Mouse (Mus musculus): ENCODE results near the gene Brat1.

Brat1 gene

DNA sequence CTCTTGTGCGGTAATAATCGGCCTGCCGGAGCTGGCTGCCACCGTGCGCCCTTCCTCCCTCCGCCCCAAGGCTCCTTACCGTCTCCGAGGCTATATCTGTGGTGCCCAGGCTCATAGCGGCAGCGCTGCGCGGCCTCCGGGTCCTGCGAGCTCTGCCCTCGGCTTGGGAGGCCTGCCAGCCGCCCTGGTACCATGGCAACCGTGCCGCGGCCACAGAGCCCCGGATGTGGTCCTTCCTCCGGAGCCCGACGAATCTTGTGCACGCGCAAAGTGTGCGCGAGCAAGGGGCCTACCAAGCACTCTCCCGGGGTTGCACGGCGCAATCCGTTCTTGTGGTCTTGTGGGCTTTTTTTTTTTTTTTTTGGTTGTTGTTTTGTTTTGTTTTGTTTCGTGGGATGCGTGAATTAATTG, 2.7 kb upstream of the Brat1 start, which contains the start of gene Iqce:
TSS of gene Iqce (minus strand) at position 276 of the 411 bp plus-strand sequence.
- peak; percentile 97 to 99 for DNase-seq

DNA sequence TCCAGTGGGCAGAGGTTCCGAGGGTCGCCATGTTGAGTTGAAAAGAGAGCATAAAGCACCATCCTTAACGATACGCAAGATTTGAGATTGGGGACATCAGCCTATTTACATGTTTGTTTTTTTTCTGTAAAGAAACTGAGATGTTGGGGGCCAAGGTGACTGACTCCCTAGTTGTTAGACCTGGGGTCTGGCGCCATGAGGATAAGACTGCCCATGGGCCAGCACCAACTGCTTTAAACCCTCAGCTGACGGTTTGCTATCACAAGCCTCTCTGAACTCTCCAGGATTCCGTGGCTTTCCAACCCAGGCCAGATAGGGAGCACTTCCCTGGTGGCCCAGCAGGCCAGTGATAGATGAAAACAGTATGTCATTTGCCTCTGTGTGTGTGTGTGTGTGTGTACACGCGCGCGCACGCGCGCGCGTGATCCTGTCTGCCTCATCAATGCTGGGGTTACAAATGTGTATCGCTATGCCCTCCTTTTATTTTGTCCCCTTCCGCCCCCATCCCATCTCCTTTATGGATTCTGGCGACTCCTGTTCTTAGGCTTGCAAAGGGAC, 2.1 kb upstream of the Brat1 start:
- DNase-seq: peak in 1 of 2 experiments; percentile 5

GRCm38 (mm10) chr5:140703480-140704377, 1.1 kb upstream of the Brat1 start:
- peak in 1 of 2 experiments; percentile 8 for DNase-seq

DNA sequence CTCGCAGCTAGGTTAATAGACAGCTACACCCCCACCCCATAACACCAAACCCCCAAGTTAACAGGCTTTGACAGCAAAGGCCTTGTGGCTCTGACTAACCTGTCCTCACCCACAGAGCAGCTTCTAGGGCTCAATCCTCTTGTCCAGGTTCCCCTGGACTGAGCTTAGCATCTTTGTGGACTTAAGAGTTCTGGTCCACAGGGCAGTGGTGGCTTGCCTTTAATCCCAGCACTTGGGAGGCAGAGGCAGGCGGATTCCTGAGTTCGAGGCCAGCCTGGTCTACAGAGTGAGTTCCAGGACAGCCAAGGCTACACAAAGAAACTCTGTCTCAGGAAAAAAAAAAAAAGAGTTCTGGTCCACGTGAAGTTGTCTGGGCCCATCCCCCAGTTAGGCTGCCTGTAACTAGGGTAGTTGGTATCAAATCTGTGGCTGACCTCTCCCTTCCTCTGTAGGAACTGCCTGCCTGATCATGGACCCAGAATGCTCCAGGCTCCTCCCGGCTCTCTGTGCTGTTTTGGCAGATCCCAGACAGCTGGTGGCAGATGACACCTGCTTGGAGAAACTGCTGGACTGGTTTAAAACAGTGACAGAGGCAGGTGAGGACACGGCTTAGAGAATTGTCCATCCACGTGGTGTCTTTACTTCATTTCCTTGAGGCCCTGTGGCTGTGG, 825 bp downstream of the Brat1 start:
- DNase-seq: peak; percentile 6 to 14

DNA sequence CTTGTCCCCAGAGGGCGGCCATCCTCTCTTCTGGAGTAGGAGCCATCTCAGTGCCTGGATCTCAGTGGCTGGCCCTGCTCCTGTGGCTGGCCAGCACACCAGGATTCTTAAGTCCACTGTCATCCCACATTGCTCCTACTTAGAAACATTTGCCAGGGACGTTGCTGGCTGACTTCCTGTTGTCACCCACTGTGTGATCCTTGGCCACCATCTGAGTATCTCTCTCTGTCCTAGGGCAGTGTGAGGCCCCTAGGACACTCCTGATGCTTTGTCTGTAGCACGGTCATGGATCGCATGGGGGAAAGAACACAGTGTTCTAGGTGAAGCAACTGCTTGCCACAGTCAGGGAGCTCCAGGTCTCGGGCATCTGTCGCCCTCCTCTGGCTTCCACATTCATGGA, 5.5 kb downstream of the Brat1 start:
- DNase-seq: no peak

- no peak for DNase-seq
Measured at GRCm38 (mm10) chr5:140711040-140711439, 6.2 kb downstream of the Brat1 start.

- DNase-seq: no peak
Measured at GRCm38 (mm10) chr5:140720773-140721172, 16.0 kb downstream of the Brat1 start.

DNA sequence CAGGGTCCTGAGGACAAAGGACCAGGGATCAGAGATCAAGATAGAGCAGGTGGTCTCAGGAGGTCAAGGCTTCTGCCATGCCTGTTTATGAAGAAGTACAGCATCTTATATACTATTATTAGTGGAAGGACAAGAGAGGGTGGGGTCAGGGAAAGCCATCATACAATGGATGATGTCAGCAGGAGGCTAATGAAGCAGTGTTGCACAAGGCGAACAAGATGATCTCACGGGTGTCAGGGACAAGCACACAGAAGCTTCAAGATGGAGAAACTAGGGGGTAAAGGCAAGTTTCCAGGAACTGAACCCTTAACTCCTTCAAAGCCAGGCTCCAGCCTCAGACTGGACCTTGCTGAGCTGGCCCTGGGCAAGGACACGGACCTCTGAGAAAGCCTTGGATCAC, 17.3 kb downstream of the Brat1 start:
- no peak for DNase-seq

DNA sequence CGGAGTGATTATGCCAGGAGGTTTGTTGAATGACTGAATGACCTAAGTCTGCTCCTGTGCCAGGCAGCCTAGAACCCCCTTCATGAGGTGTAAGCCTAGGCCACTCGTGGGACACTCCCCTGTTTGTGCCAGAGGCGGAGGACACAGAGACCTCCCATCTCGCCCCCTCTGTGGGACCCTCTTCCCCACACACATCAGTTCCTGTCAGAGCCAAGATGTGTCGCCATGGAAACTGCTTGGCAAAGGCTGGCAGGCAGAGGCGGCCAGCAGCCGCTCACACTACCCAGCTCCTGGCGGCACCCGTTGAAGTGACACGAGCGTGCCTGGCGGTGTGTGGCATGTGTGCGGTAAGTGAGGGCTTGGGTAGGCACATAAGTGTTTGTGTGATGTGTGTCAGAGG, 19.0 kb downstream of the Brat1 start, which contains the start of gene Amz1:
TSS of gene Amz1 (plus strand) at position 306 of the 400 bp plus-strand sequence.
- DNase-seq: no peak

DNA sequence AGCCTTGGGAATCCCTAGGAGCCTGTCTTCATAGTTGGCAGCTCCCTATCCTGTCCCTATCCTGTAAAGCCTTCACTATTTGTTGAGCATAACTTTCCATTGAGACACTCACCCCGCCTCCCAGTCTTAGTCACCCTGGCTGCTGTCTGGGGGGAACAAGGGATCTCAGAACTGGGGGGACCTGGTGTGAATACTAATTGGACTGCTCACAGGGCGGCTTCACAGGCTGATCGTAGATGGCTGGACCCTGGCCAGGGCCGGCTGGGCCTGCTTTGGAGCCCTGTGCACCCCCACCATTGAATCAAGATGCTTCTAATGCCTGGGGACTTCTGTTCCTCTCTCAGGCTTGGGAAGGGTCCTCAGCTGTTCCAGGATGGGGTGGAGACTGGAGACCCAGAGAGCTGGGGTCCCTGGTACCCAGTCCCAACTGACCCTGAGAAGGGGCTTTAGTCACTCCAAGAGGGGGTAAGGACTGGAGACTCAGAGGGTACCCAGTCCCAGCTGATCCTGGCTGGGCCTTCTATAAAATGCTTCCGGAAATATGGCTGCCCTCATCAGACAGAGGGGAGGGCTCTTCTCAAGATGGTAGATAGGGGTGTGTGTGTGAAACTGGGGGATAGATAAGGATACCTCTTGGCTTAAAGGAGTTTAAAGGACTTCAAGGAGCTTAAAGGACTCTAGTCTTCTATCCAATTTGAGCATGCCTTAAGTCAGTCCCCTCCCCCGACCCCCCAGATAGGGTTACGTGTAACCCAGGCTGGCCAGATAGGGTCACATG, 21.4 kb downstream of the Brat1 start:
- no peak for DNase-seq

- no peak for DNase-seq
Measured at GRCm38 (mm10) chr5:140726946-140727740, 22.3 kb downstream of the Brat1 start.

DNA sequence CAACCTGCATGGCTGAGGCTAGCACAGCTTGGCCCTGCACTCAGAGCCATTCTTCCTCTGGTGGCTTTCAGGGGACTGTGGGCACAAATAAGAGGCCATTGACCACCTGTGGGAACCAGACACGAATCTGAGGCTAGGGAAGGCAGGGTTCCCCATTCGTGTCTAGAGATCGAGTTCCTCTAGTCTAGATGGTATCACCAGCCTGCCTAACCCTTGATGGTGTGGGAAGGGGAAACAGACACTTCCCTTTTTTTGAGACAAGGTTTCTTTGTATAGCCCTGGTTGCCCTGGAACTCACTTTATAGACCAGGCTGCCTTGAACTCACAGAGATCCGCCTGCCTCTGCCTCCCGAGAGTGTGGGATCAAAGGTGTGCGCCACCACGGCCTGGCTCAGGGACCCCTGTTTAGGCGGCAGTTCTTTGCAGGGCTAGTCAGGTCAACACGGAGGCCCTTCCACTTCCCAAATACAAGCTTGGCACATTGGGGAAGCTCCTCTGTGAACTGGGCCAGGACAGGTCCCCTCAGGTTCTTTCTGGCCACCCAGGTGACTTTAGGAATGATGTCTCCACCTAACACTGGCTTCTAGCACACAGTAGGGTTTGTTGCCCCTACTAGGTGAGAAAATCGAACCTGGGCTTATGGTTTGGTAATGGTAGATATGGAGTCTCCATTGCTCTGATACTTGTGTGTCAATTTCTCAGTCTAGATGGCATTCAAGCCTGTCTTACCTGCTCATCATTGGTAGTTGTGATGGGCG, 26.4 kb downstream of the Brat1 start:
- no peak for DNase-seq

GRCm38 (mm10) chr5:140732195-140732594, 27.4 kb downstream of the Brat1 start:
- peak in 1 of 2 experiments; percentile 30 for DNase-seq

- DNase-seq: no peak
Measured at GRCm38 (mm10) chr5:140733336-140733735, 28.5 kb downstream of the Brat1 start.

GRCm38 (mm10) chr5:140735297-140735696, 30.5 kb downstream of the Brat1 start:
- peak; percentile 27 to 41 for DNase-seq

DNA sequence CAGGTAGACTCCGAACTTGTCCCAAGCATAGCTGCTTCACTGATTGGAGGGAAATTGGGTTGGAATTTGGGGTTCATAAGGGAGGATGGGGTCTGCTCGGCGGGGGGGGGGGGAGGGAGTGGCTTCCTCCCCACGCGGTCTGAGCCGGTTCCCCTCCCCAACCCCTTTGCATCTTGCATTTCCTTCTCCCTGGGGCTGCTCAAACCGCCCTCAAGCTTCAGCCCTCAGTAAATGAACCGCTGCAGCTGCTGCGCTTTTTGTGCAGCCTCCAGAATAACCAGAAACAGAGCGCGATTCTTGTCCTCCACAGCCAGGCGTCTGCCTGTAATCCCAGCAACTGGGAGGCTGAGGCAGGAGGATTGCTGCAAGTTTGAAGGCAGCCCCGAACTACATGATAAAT, 31.4 kb downstream of the Brat1 start:
- no peak for DNase-seq

DNA sequence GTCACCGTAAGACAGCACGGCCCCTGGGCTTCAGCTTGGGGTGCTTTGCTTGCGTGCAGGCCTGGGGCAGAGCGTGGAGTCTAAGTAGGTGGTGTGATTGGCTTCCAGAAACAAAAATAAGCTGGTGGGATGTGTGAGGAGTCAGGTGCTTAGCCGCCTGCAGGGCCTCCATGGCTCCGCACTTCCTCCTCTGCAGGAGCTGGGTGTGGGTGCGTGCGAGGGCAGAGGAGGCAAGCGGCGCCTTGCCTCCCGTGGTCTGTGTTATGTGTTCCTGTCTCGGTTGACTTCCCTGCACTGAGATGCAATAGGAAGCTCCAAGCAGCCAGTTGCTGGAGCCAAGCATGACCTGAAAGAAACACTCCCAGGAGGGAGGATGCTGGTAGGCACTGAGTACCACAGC, 35.0 kb downstream of the Brat1 start:
- DNase-seq: peak in 1 of 2 experiments; percentile 42

DNA sequence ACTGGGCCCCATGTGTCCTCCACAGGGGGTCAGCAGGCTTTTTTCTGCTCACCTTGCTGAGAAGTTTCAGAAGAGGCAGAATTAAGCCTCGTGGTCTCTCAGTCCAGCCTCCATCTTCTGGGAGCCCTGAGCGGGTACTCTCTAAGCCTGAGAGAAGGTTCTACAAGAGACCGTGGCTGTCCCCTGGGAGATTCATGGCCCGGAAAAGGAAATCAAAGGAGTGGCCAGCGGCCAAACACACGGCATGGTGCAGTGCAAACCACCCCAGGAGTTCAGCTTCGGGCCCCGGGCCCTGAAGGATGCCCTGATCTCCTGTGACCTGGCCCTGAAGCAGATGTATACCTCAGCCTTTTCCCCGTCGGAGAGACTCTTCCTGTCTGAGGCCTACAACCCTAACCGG, 36.2 kb downstream of the Brat1 start:
- DNase-seq: peak; percentile 44 to 68

DNA sequence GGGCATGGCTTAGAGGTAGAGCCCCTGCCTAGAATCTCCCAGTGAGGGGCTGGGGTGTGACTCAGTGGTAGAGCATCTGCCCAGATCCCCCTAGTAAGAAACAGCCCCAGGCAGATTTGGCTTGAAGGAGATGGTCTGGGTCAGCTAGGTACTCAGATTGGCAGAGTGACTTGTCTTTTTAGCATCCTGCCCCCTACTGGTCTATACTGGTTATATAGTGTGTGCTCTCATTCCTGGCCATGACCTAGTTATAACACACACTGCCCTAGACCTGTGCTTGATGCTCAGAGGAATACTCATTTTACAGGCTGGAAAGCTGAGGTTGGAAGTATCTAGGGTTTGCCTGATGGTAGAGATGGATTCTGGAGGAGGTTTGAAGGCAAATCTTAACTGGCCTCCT, 37.1 kb downstream of the Brat1 start:
- DNase-seq: no peak

DNA sequence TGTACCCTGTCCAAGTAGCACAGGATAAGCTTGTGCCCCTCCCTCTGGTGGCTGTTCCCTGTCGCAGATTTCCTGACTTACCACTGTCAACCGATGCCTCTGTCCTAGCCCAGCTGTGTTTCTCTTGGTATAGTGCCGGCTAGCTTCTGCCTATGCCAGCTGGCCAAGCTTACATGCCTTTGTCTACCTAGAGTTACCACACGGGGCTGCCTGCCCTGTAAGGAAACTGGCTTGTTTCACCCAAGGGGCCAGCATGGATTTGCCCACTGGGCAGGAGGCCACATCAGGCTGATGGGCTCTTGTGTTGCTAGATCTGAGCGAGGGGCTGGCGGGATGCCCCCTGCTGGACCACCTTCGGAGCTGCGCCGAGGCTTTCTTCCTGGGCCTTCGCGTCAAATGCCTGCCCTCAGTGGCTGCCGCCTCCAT, 38.9 kb downstream of the Brat1 start:
- DNase-seq: peak in 1 of 2 experiments; percentile 30

DNA sequence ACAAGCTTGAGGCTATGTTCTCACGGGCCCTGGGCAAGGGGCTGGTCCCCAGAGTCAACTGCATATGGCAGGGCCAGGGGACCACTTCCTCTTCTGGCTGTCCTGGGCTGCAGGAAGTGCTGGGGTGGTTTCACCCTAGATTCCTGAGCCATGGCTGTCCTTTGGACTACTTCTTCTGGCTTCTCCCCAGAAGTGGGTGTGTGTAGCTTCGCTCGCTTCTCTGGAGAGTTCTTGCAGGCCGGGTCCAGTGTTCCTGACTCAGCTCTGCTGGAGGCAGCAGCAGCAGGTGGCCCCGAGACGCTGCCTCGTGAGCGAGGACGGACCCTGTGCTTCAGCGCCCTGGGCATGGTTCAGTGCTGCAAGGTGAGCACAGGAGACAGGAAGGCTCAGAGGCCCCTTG, 43.6 kb downstream of the Brat1 start:
- peak; percentile 84 to 92 for DNase-seq
